Mouse (Mus musculus) kidney, embryonic 15.5 days (tissue): ENCODE data around the gene Frmd8. TPM values are rescaled to one million over a fixed set of nuclear protein-coding genes. Genes with fewer than 3 reads are reported as not detected.
A peak's percentile ranks its signal among the peaks of the same experiment; 100 is the strongest.

Experiments used
- ATAC-seq: fragments of 200-750 bp; cut with Nextera tagmentation; replicated peaks from 2 replicates; pipeline ENCODE4 v1.8.0; 2017; ENCODE audit warnings: moderate TSS enrichment; ENCODE audit not compliant: low FRiP score
- H3K27ac ChIP-seq: fragments of 300-500 bp; sonication (generic); 2 replicates; pipeline ENCODE4 v1.5.1; 2015; ENCODE audit warnings: mild to moderate bottlenecking, inconsistent platforms
- H3K27me3 ChIP-seq: fragments of 300-500 bp; sonication (generic); 2 replicates; pipeline ENCODE4 v1.6.1; 2015; ENCODE audit warnings: inconsistent platforms
- H3K36me3 ChIP-seq: fragments of 300-500 bp; sonication (generic); 2 replicates; pipeline ENCODE4 v1.6.1; 2015; ENCODE audit warnings: inconsistent platforms
- H3K4me1 ChIP-seq: fragments of 300-500 bp; sonication (generic); 2 replicates; pipeline ENCODE4 v1.6.1; 2015; ENCODE audit warnings: inconsistent platforms
- H3K4me2 ChIP-seq: fragments of 300-500 bp; sonication (generic); 2 replicates; pipeline ENCODE4 v1.6.1; 2015; ENCODE audit warnings: moderate library complexity, mild to moderate bottlenecking, inconsistent platforms
- H3K4me3 ChIP-seq: fragments of 300-500 bp; sonication (generic); replicated peaks from 2 replicates; pipeline ENCODE4 v1.5.1; 2015; ENCODE audit warnings: mild to moderate bottlenecking, inconsistent platforms
- H3K9ac ChIP-seq: fragments of 300-500 bp; sonication (generic); 2 replicates; pipeline ENCODE4 v1.6.1; 2015; ENCODE audit warnings: mild to moderate bottlenecking, inconsistent platforms
- H3K9me3 ChIP-seq: fragments of 300-500 bp; sonication (generic); replicated peaks from 2 replicates; pipeline ENCODE4 v1.6.1; 2016; ENCODE audit warnings: inconsistent platforms
- WGBS: fragments of 180-500 bp; shearing (Covaris S2); methylation state at CpG from one replicate; pipeline ENCODE4 v1.1.7; 2015; ENCODE audit warnings: mixed read lengths; 5-methylcytosine and 5-hydroxymethylcytosine counted together
- polyA plus RNA-seq: library from polyadenylated mRNA; unstranded; fragments of >200 nt; fragmentation: Nextera tagmentation; extraction: Ambion mirVana; gene quantifications from 2 replicates; pipeline ENCODE4 v1.2.1, GENCODE M21; 2015

Gene Frmd8
- polyA plus RNA-seq, 1 experiment from 2014 or later = 43.1 TPM

DNA sequence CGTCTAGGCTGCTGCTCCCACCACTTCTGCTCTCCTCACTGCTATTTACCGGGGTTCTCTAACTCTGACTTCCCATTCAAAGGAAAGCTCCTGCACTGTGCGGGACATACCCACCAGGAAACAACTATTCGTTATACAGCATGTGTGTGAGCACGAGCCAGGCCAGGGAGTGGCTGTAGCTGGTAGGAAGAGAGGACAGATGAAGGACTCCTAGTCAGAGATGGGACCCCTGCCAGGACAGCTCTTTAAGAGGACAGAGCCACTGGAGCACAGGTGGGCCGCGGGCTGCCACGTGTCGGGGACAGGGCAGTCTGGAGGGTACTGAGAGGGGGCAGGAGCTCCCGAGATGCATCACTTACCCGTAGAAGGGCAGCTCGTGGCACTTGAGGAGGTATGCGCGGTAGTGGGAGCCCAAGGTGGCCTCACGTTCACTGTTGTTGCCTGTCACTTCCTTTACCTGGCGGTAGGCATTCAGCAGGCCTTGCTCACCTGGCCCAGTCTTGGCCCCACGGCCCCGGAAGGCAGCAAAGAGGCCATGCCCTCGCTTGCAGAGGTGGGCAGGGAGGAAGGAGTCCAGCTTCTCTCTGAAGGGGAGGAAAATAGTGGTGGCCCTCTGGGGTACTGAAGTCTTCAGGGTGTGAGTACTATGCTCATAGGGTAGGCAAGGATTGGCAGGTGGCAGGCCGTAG, 10.2 kb downstream of the Frmd8 start:
- WGBS = 93% methylated on average over 20 of the region's 20 CpGs
- no peak for ATAC-seq
- H3K9me3 ChIP-seq = no peaks in the 10 kb centered on the region
- H3K27ac ChIP-seq = no peak overlapping the region
- no peak overlapping the region for H3K4me2 ChIP-seq
- H3K4me3 ChIP-seq = no peak overlapping the region
- H3K4me1 ChIP-seq = peaks cover 4% of the 10 kb centered on the region
- H3K36me3 ChIP-seq = peaks cover 99% of the 10 kb centered on the region
- H3K9ac ChIP-seq = no peak overlapping the region
- H3K27me3 ChIP-seq = no peaks in the 10 kb centered on the region

DNA sequence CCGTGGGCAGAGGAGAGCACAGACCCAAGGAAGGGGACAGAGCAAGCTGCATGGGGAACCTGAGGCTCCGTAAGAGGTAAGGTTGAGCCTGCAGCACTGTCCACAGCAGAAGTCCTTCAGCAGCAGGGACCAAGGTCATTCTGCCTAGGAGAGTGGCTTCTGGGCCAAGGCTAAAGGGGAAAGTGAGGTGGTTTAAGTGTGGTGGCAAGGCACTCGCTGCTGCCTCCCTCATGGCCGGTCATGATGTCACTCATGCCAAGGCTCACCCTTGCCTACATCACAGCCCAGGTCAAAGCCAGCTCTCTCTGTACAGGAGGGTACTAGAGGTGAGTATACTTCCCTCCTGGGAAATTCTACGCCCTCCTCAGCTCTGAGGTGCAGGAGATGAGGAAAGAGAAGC, 11.3 kb downstream of the Frmd8 start:
- Histone ChIP-seq H3K27ac (no peak overlapping the region), H3K36me3 (peaks cover 99% of the 10 kb centered on the region), H3K4me3 (no peak overlapping the region), H3K9ac (no peak overlapping the region), H3K9me3 (no peaks in the 10 kb centered on the region), H3K4me1 (no peaks in the 10 kb centered on the region), H3K27me3 (no peaks in the 10 kb centered on the region), H3K4me2 (no peak overlapping the region)
- ATAC-seq = no peak
- 96% methylated on average over 5 of the region's 5 CpGs for WGBS

DNA sequence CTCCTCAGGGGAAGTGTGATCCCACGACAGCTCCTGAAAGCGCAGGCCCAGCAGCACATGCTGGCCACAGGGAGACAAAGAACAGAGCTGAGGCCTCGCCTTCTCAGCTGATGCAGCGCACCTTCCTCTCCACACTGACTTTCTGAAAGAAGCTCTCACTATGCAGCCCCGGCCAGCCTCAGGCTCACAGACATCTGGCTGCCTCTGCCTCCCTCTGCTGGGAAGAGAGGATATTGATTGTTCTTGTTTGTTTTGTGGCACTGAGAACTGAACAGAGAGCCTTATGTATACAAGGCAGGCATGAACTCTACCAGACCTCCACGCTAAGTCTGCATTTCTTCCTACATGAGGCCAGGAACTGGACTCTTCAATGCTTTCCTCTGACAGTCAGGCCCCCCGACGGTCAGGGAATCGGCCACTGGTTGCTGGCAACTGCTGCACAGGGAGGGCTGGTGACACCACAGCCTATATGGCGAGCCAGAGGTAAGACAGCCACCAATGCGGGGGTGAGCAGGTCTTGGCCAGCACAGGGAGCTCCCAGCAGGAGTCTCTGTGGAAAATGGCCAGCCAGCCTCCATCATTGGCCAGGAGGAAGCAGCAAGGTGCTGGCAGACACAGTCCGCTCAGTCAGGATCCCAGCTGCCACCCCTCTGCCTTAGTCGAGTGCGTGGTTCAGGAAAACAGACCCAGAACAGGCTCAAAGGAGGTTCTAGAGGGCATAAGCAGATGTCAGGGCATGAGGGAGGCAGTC, 12.6 kb downstream of the Frmd8 start:
- no peak overlapping the region for H3K9ac ChIP-seq
- H3K4me2 ChIP-seq = no peak overlapping the region
- H3K9me3 ChIP-seq = no peaks in the 10 kb centered on the region
- 97% methylated on average over 14 of the region's 14 CpGs for WGBS
- H3K27me3 ChIP-seq = no peaks in the 10 kb centered on the region
- H3K36me3 ChIP-seq = peaks cover 99% of the 10 kb centered on the region
- H3K4me1 ChIP-seq = no peaks in the 10 kb centered on the region
- no peak overlapping the region for H3K4me3 ChIP-seq
- ATAC-seq = no peak
- no peak overlapping the region for H3K27ac ChIP-seq

DNA sequence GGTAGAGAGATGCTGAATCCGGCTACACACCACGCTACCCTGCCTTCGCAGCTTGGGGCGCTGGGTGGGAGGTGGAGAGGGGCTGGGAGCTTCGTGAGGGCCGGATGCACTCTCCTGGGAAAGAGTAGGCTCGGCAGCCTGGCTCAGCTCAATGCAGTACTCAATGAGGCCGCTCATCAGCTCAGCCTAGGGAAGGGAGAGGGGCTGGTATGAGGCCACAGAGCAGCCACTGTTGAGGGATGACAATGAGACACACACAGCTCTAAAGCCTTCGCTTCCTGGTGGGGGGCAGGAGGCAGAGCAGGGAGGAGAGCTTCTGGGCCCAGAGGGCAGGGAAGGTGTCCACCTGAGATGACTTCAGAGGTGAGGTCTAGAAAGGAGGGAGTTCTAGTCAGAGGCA, 18.5 kb downstream of the Frmd8 start:
- Histone ChIP-seq H3K9ac (no peak overlapping the region), H3K4me2 (no peak overlapping the region), H3K9me3 (no peaks in the 10 kb centered on the region), H3K27me3 (no peaks in the 10 kb centered on the region), H3K4me3 (no peak overlapping the region), H3K27ac (no peak overlapping the region), H3K4me1 (0 out of 2 replicates have a peak, but pooled peaks cover under 1% of the 10 kb centered on the region), H3K36me3 (peaks cover 90% of the 10 kb centered on the region)
- ATAC-seq = no peak
- WGBS = 89% methylated on average over 9 of the region's 9 CpGs

DNA sequence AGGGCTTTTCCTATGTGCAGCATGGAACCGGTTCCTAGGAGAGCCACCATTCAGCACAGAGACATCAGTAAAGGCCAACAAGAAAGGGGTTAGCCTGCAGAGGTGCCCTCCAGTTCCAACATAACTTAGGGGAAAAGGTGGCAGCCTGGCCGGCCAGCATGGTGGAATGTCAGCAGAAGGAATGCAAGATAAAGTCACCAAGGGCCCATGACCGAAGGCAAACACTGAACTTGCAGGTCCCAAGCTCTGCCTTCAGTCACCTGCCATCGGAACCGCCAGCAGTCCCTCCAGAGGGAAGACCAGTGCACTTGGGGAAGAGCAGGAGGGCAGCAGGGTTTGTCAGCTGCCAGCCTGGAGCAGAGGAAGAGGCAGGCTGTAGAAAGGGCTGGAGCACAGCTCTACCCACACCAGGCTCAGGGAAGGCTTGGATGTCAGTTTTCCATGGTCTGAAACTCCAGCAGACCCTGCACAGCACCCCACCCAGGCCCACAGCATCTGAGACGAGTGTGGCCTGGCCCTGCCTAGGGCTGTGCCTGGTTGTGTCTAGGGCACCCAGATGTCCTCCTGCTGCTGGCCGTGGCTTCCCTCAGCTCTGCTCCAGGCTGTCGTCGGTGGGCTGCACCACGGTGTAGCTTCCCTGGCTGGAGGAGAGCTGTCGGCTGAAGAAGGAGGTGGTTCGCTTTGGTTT, 22.9 kb downstream of the Frmd8 start:
- H3K27ac ChIP-seq = peak overlapping the region; percentile 29; the same call in 1 of the 2 replicates
- no peaks in the 10 kb centered on the region for H3K27me3 ChIP-seq
- H3K36me3 ChIP-seq = peaks cover 54% of the 10 kb centered on the region
- H3K4me3 ChIP-seq = no peak overlapping the region
- peaks cover 35% of the 10 kb centered on the region for H3K4me1 ChIP-seq
- H3K9me3 ChIP-seq = no peaks in the 10 kb centered on the region
- 86% methylated on average over 12 of the region's 12 CpGs for WGBS
- H3K4me2 ChIP-seq = no peak overlapping the region
- H3K9ac ChIP-seq = no peak overlapping the region
- ATAC-seq = no peak

- peaks cover 41% of the 10 kb centered on the region for H3K4me1 ChIP-seq
- ATAC-seq = no peak
- H3K4me2 ChIP-seq = no peak overlapping the region
- peaks cover 51% of the 10 kb centered on the region for H3K36me3 ChIP-seq
- peak overlapping the region; percentile 29; the same call in 1 of the 2 replicates for H3K27ac ChIP-seq
- 79% methylated on average over 5 of the region's 5 CpGs for WGBS
- H3K9ac ChIP-seq = no peak overlapping the region
- no peak overlapping the region for H3K4me3 ChIP-seq
- H3K9me3 ChIP-seq = no peaks in the 10 kb centered on the region
- H3K27me3 ChIP-seq = no peaks in the 10 kb centered on the region
Observed at GRCm38 (mm10) chr19:5851481-5851971, 23.5 kb downstream of the Frmd8 start.

- Histone ChIP-seq H3K4me3 (no peak overlapping the region), H3K9me3 (no peaks in the 10 kb centered on the region), H3K36me3 (peaks cover 44% of the 10 kb centered on the region)
Observed at GRCm38 (mm10) chr19:5850860-5851259, 24.2 kb downstream of the Frmd8 start.

GRCm38 (mm10) chr19:5849843-5850527, 25.1 kb downstream of the Frmd8 start:
- Histone ChIP-seq H3K27me3 (no peaks in the 10 kb centered on the region), H3K27ac (peak overlapping the region; percentile 98), H3K4me3 (0 out of 2 replicates have a peak overlapping the region, but pooled peaks have one; percentile 2), H3K9ac (no peak overlapping the region), H3K36me3 (peaks cover 35% of the 10 kb centered on the region), H3K9me3 (no peaks in the 10 kb centered on the region), H3K4me1 (peaks cover 55% of the 10 kb centered on the region), H3K4me2 (peak overlapping the region; percentile 60)
- WGBS = 27% methylated on average over 11 of the region's 11 CpGs
- peak; percentile 37; the same call in 1 of the 2 replicates for ATAC-seq

More at GRCm38 (mm10) chr19:5850860-5851259, 24.2 kb downstream of the Frmd8 start:
- no peak for ATAC-seq
- no peak overlapping the region for H3K4me2 ChIP-seq
- H3K9ac ChIP-seq = no peak overlapping the region
- 86% methylated on average over 3 of the region's 3 CpGs for WGBS
- no peak overlapping the region for H3K27ac ChIP-seq
- no peaks in the 10 kb centered on the region for H3K27me3 ChIP-seq
- H3K4me1 ChIP-seq = peaks cover 48% of the 10 kb centered on the region

GRCm38 (mm10) chr19:5848826-5849672, 26.0 kb downstream of the Frmd8 start:
- ATAC-seq = no peak

GRCm38 (mm10) chr19:5848032-5848825, 26.8 kb downstream of the Frmd8 start:
- peaks cover 72% of the 10 kb centered on the region for H3K4me1 ChIP-seq
- H3K27ac ChIP-seq = peak overlapping the region; percentile 98
- WGBS = 22% methylated on average over 14 of the region's 14 CpGs
- H3K27me3 ChIP-seq = no peaks in the 10 kb centered on the region
- peaks cover 24% of the 10 kb centered on the region for H3K36me3 ChIP-seq
- peak overlapping the region; percentile 19; the same call in 1 of the 2 replicates for H3K9ac ChIP-seq
- peak overlapping the region; percentile 7 for H3K4me3 ChIP-seq
- no peaks in the 10 kb centered on the region for H3K9me3 ChIP-seq
- peak overlapping the region; percentile 60 for H3K4me2 ChIP-seq
- ATAC-seq = no peak

More at GRCm38 (mm10) chr19:5848826-5849672, 26.0 kb downstream of the Frmd8 start:
- peak overlapping the region; percentile 7 for H3K4me3 ChIP-seq
- peaks cover 28% of the 10 kb centered on the region for H3K36me3 ChIP-seq
- no peaks in the 10 kb centered on the region for H3K9me3 ChIP-seq
- peak overlapping the region; percentile 98 for H3K27ac ChIP-seq
- H3K4me2 ChIP-seq = peak overlapping the region; percentile 60
- 11% methylated on average over 13 of the region's 13 CpGs for WGBS
- no peaks in the 10 kb centered on the region for H3K27me3 ChIP-seq
- H3K4me1 ChIP-seq = peaks cover 64% of the 10 kb centered on the region
- peak overlapping the region; percentile 29 for H3K9ac ChIP-seq
